In genomic region chr9:107366644-107367043, GRCm38 (mm10) we compare ENCODE assay signal across 9 mouse cellular contexts. TPM values are rescaled to one million over a fixed set of nuclear protein-coding genes. Genes with fewer than 3 reads are reported as not detected.
DNase-seq lines count a peak whose midpoint lies in the region; ATAC-seq and TF ChIP-seq lines count a peak whose summit lies in the region.
"Had no signal": no experiment of that assay in that cellular context is flagged by ENCODE, and none has a peak within 500 bp of the region (broad histone marks: within the 10 kb centered on the region; RNA-seq: fewer than 3 reads in every experiment).

No protein-coding gene starts in this region.

- H3K27ac ChIP-seq in hindbrain, embryonic 10.5 days = no peak overlapping the region
- no peak overlapping the region for H3K27ac ChIP-seq in hindbrain, embryonic 13.5 days
- H3K27ac ChIP-seq in CH12.LX (ENCODE audit: insufficient read depth, low read depth) = no peak overlapping the region
- H3K27ac ChIP-seq in bone marrow, adult 2 months (ENCODE audit: control insufficient read depth, insufficient read depth, low read depth, low read length, poor library complexity) = no peak overlapping the region
- H3K27ac ChIP-seq in stomach, postnatal 0 days (replicated peaks) = no peak overlapping the region
- H3K27ac ChIP-seq: liver, embryonic 15.5 days had no signal

- WGBS in hindbrain, embryonic 10.5 days = 9% methylated on average over 3 of the region's 3 CpGs
- WGBS in hindbrain, embryonic 13.5 days = 8% methylated on average over 3 of the region's 3 CpGs
- WGBS in bone marrow, adult 2 months = 5% methylated on average over 3 of the region's 3 CpGs
- WGBS in stomach, postnatal 0 days = 7% methylated on average over 3 of the region's 3 CpGs

- dilution Hi-C loops in CH12.LX (cut with MboI; ENCODE audit: extremely low pct_ligation_motif_present, extremely low pct_unique_long_range_greater_than_20kb, low sequenced_read_pairs) = no loop called here

- no peak for TF ChIP-seq EP300 in CH12.LX (IDR thresholded peaks at IDR 0.05; ENCODE audit: low read length)
- TF ChIP-seq EP300 in stomach, postnatal 0 days (optimal IDR thresholded peaks at IDR 0.05) = no peak

- peak; percentile 64 for DNase-seq in hindbrain, embryonic 10.5 days (ENCODE audit: low spot score)
- peak; percentile 50 for DNase-seq in CH12.LX (ENCODE audit: extremely low read depth)
- DNase-seq in kidney, postnatal 25 days = peak; percentile 54 to 76
- DNase-seq in lung, postnatal 10 days = peak; percentile 76
- DNase-seq in stomach, postnatal 0 days (ENCODE audit: low spot score) = peak; percentile 60

- H3K4me2 ChIP-seq in hindbrain, embryonic 13.5 days = no peak overlapping the region
- no peak overlapping the region for H3K4me2 ChIP-seq in CH12.LX (ENCODE audit: insufficient read depth, low read depth, poor library complexity, severe bottlenecking)
- no peak overlapping the region for H3K4me2 ChIP-seq in stomach, postnatal 0 days (replicated peaks; ENCODE audit: low read depth)
- H3K4me2 ChIP-seq: liver, embryonic 15.5 days had no signal

- no peak overlapping the region for H3K4me3 ChIP-seq in hindbrain, embryonic 10.5 days
- no peak overlapping the region for H3K4me3 ChIP-seq in hindbrain, embryonic 13.5 days
- no peak overlapping the region for H3K4me3 ChIP-seq in CH12.LX (replicated peaks in 1 of 3; ENCODE audit: low read depth in 2 of 3, low read length in 2 of 3, poor library complexity in 1 of 3)
- no peak overlapping the region for H3K4me3 ChIP-seq in bone marrow, adult 2 months (replicated peaks; ENCODE audit: control insufficient read depth, low read depth, low read length)
- no peak overlapping the region for H3K4me3 ChIP-seq in stomach, postnatal 0 days (ENCODE audit: low read depth, low read length)
- H3K4me3 ChIP-seq: liver, embryonic 15.5 days had no signal

- H3K9ac ChIP-seq in hindbrain, embryonic 13.5 days = no peak overlapping the region
- no peak overlapping the region for H3K9ac ChIP-seq in CH12.LX (ENCODE audit: insufficient read depth, low read depth)
- H3K9ac ChIP-seq in stomach, postnatal 0 days (ENCODE audit: low read length) = no peak overlapping the region
- H3K9ac ChIP-seq: liver, embryonic 15.5 days had no signal

- TF ChIP-seq CTCF in CH12.LX (conservative IDR thresholded peaks at IDR 0.05 in 1 of 2, IDR thresholded peaks at IDR 0.05 in 1 of 2; ENCODE audit: low read depth in 2 of 2, low read length in 2 of 2) = peak; percentile 66 to 85
- TF ChIP-seq CTCF in bone marrow, adult 2 months (IDR thresholded peaks at IDR 0.05; ENCODE audit: control insufficient read depth, insufficient read depth, low read length) = peak; percentile 72
- TF ChIP-seq CTCF in stomach, postnatal 0 days (IDR thresholded peaks at IDR 0.05; ENCODE audit: low read depth) = peak; percentile 92

- H3K36me3 ChIP-seq in hindbrain, embryonic 10.5 days = no peaks in the 10 kb centered on the region
- no peaks in the 10 kb centered on the region for H3K36me3 ChIP-seq in hindbrain, embryonic 13.5 days
- H3K36me3 ChIP-seq in CH12.LX (replicated peaks in 1 of 2; ENCODE audit: control insufficient read depth in 1 of 2, insufficient read depth in 1 of 2, low read length in 1 of 2) = no peaks in the 10 kb centered on the region
- H3K36me3 ChIP-seq in stomach, postnatal 0 days (ENCODE audit: control insufficient read depth, insufficient read depth, low read length) = no peaks in the 10 kb centered on the region
- H3K36me3 ChIP-seq: liver, embryonic 15.5 days had no signal

- H3K9me3 ChIP-seq in hindbrain, embryonic 10.5 days = no peaks in the 10 kb centered on the region
- H3K9me3 ChIP-seq in hindbrain, embryonic 13.5 days = no peaks in the 10 kb centered on the region
- H3K9me3 ChIP-seq in CH12.LX (replicated peaks; ENCODE audit: low read length) = no peaks in the 10 kb centered on the region
- no peaks in the 10 kb centered on the region for H3K9me3 ChIP-seq in stomach, postnatal 0 days (ENCODE audit: control insufficient read depth, low read length)
- H3K9me3 ChIP-seq: liver, embryonic 15.5 days had no signal

- in situ Hi-C loops in CH12.LX (cut with MboI; ENCODE audit: low pct_ligation_motif_present, low pct_unique_long_range_greater_than_20kb, low sequenced_read_pairs) = loop anchor here (5.0 kb wide), 1 partner anchor 146 kb away; no protein-coding TSS in a partner anchor

- H3K27me3 ChIP-seq in hindbrain, embryonic 10.5 days (ENCODE audit: insufficient read depth, poor library complexity, severe bottlenecking) = peaks cover 57% of the 10 kb centered on the region
- peaks cover 15% of the 10 kb centered on the region; the same call in 1 of the 2 replicates for H3K27me3 ChIP-seq in hindbrain, embryonic 13.5 days
- H3K27me3 ChIP-seq in CH12.LX (replicated peaks) = peaks cover 61% of the 10 kb centered on the region
- H3K27me3 ChIP-seq in stomach, postnatal 0 days (ENCODE audit: control insufficient read depth, insufficient read depth, low read length) = no peaks in the 10 kb centered on the region

- no peak for ATAC-seq in hindbrain, embryonic 13.5 days (ENCODE audit: low FRiP score)
- peak; percentile 53 for ATAC-seq in erythroblast, adult 5-6 weeks (replicated peaks; ENCODE audit: low FRiP score, poor library complexity, severe bottlenecking)
- ATAC-seq in stomach, postnatal 0 days (ENCODE audit: low FRiP score, low TSS enrichment) = no peak

- H3K4me1 ChIP-seq in hindbrain, embryonic 10.5 days (replicated peaks) = peaks cover 17% of the 10 kb centered on the region
- H3K4me1 ChIP-seq in hindbrain, embryonic 13.5 days (replicated peaks) = peaks cover 34% of the 10 kb centered on the region
- peaks cover 0 to 8% of the 10 kb centered on the region in 2 experiments; a peak in 2 of 4 replicates for H3K4me1 ChIP-seq in CH12.LX (ENCODE audit: control insufficient read depth in 1 of 2, insufficient read depth in 2 of 2)
- peaks cover 2% of the 10 kb centered on the region; the same call in 1 of the 2 replicates for H3K4me1 ChIP-seq in bone marrow, adult 2 months (ENCODE audit: control insufficient read depth, insufficient read depth, low read length)
- H3K4me1 ChIP-seq in stomach, postnatal 0 days (replicated peaks; ENCODE audit: control insufficient read depth, insufficient read depth) = no peaks in the 10 kb centered on the region

- H3K79me2 ChIP-seq in CH12.LX (replicated peaks; ENCODE audit: control insufficient read depth, extremely low read depth, insufficient read depth, poor library complexity, severe bottlenecking) = no peaks in the 10 kb centered on the region

- peak; percentile 68 for TF ChIP-seq RAD21 in CH12.LX (IDR thresholded peaks at IDR 0.05; ENCODE audit: low read depth, low read length)

- no peak for TF ChIP-seq POLR2A in CH12.LX (IDR thresholded peaks at IDR 0.05; ENCODE audit: low read depth, low read length)
- TF ChIP-seq POLR2A in bone marrow, adult 2 months (IDR thresholded peaks at IDR 0.05; ENCODE audit: borderline replicate concordance, control insufficient read depth, low read depth, low read length) = no peak

TF ChIP-seq in CH12.LX, 34 proteins besides CTCF, POLR2A, EP300 and RAD21:
- peak; percentile 83 for TF ChIP-seq SMC3 (IDR thresholded peaks at IDR 0.05; ENCODE audit: low read depth, low read length)
- TF ChIP-seq UBTF (IDR thresholded peaks at IDR 0.05; ENCODE audit: low read depth, low read length) = no peak

RNA-seq across cellular contexts. Expression of gene 6430571L13Rik, which starts 26.2 kb away (rescaled TPM):
- polyA plus RNA-seq in hindbrain, embryonic 10.5 days (2016; fragmentation: Nextera tagmentation; extraction: Ambion mirVana) = 1.4 and 2.6 TPM in 2 replicates
- polyA plus RNA-seq in hindbrain, embryonic 13.5 days (2015; fragmentation: Nextera tagmentation; extraction: Ambion mirVana) = 7.8 and 8.3 TPM in 2 replicates
- total RNA-seq in CH12.LX (2012; rRNA removed) (0.34 and 0.72 TPM in 2 replicates), CH12.LX (2014; rRNA removed) (0.11 TPM in 1 of 2 replicates, not detected in the other)
- polyA plus RNA-seq in CH12.LX (2012; ENCODE audit: insufficient read length, low read depth) = 0.09 and 0.10 TPM in 2 replicates
- polyA plus RNA-seq in bone marrow, adult 2 months (2011; ENCODE audit: insufficient read depth, insufficient read length, low replicate concordance, missing spikeins) = not detected in 2 replicates
- not detected in 2 replicates for total RNA-seq in erythroblast, adult 5-6 weeks (2015; ENCODE audit: low replicate concordance)
- total RNA-seq in erythroblast, adult 5-6 weeks (2017; ENCODE audit: low replicate concordance) = not detected in 2 replicates
- polyA plus RNA-seq in stomach, postnatal 0 days (2015; fragmentation: Nextera tagmentation; extraction: Ambion mirVana) = 0.63 and 0.73 TPM in 2 replicates

RNA-seq across cellular contexts. Expression of gene Hemk1, which starts 28.5 kb away (rescaled TPM):
- polyA plus RNA-seq in hindbrain, embryonic 10.5 days (2016; fragmentation: Nextera tagmentation; extraction: Ambion mirVana) = 12.1 and 13.4 TPM in 2 replicates
- polyA plus RNA-seq in hindbrain, embryonic 13.5 days (2015; fragmentation: Nextera tagmentation; extraction: Ambion mirVana) = 17.0 and 17.4 TPM in 2 replicates
- 12.2 and 20.5 TPM in 2 replicates for total RNA-seq in CH12.LX (2012; rRNA removed)
- 10.8 and 12.1 TPM in 2 replicates for total RNA-seq in CH12.LX (2014; rRNA removed)
- 11.9 TPM in 2 replicates for polyA plus RNA-seq in CH12.LX (2012; ENCODE audit: insufficient read length, low read depth)
- 18.2 and 30.2 TPM in 2 replicates for polyA plus RNA-seq in bone marrow, adult 2 months (2011; ENCODE audit: insufficient read depth, insufficient read length, low replicate concordance, missing spikeins)
- total RNA-seq in erythroblast, adult 5-6 weeks (2015; ENCODE audit: low replicate concordance) = 2.7 TPM in 1 of 2 replicates, not detected in the other
- total RNA-seq in erythroblast, adult 5-6 weeks (2017; ENCODE audit: low replicate concordance) = 0.94 and 5.2 TPM in 2 replicates
- 5.3 and 6.7 TPM in 2 replicates for polyA plus RNA-seq in stomach, postnatal 0 days (2015; fragmentation: Nextera tagmentation; extraction: Ambion mirVana)

RNA-seq across cellular contexts. Expression of gene Cacna2d2, which starts 32.8 kb away (rescaled TPM):
- polyA plus RNA-seq in hindbrain, embryonic 10.5 days (2016; fragmentation: Nextera tagmentation; extraction: Ambion mirVana) = 0.87 and 2.9 TPM in 2 replicates
- 7.6 and 8.3 TPM in 2 replicates for polyA plus RNA-seq in hindbrain, embryonic 13.5 days (2015; fragmentation: Nextera tagmentation; extraction: Ambion mirVana)
- total RNA-seq in CH12.LX (2012; rRNA removed) (0.04 TPM in 1 of 2 replicates, not detected in the other), CH12.LX (2014; rRNA removed) (not detected in 2 replicates)
- polyA plus RNA-seq in CH12.LX (2012; ENCODE audit: insufficient read length, low read depth) = not detected in 2 replicates
- polyA plus RNA-seq in bone marrow, adult 2 months (2011; ENCODE audit: insufficient read depth, insufficient read length, low replicate concordance, missing spikeins) = not detected in 2 replicates
- 0.63 TPM in 1 of 2 replicates, not detected in the other for total RNA-seq in erythroblast, adult 5-6 weeks (2015; ENCODE audit: low replicate concordance)
- not detected in 2 replicates for total RNA-seq in erythroblast, adult 5-6 weeks (2017; ENCODE audit: low replicate concordance)
- 0.15 and 0.16 TPM in 2 replicates for polyA plus RNA-seq in stomach, postnatal 0 days (2015; fragmentation: Nextera tagmentation; extraction: Ambion mirVana)
